Mouse (Mus musculus) E14TG2a.4 (cell line): ENCODE results near the gene Vbp1.
"Not testable (repeated sequence)": the region's sequence is repeated elsewhere in the genome, so short reads cannot be mapped to it uniquely, and the experiment has no call there.

Experiments
- H3K27me3 ChIP-seq: 2 replicates; pipeline ENCODE4 v1.6.1; 2014; ENCODE audit warnings: low read length, control low read depth; ENCODE audit not compliant: insufficient read depth
- H3K36me3 ChIP-seq: 2 replicates; pipeline ENCODE4 v1.6.1; 2014; ENCODE audit warnings: low read length, control low read depth; ENCODE audit not compliant: insufficient read depth
- H3K4me1 ChIP-seq: replicated peaks from 2 replicates; pipeline ENCODE4 v1.6.1; 2014; ENCODE audit warnings: low read depth, low read length, control low read depth
- H3K4me3 ChIP-seq: replicated peaks from 2 replicates; pipeline ENCODE4 v1.5.1; 2014; ENCODE audit warnings: mild to moderate bottlenecking, low read length
- H3K9me3 ChIP-seq: 2 replicates; pipeline ENCODE4 v1.6.1; 2014; ENCODE audit warnings: low read length, control low read depth
- CTCF ChIP-seq: conservative IDR thresholded peaks from 2 replicates; pipeline ENCODE4 v1.5.1; 2014; ENCODE audit warnings: low read length
- NANOG ChIP-seq: IDR thresholded peaks from 2 replicates; pipeline ENCODE4 v1.6.1; 2014; ENCODE audit warnings: borderline replicate concordance, low read length, mixed read lengths
- POU5F1 ChIP-seq: IDR thresholded peaks from 2 replicates; pipeline ENCODE4 v1.6.1; 2014; ENCODE audit warnings: low read length, borderline replicate concordance

Gene Vbp1

GRCm38 (mm10) chrX:75514179-75514972 is at the start of gene Vbp1:
Gene Vbp1, plus strand, starts transcription at chrX:75514299.
- Histone ChIP-seq H3K9me3 (no peaks in the 10 kb centered on the region), H3K4me3 (peak within 1 kb of the TSS; percentile 85), H3K36me3 (peaks cover 4% of the 10 kb centered on the region), H3K27me3 (no peaks in the 10 kb centered on the region), H3K4me1 (peaks cover 5% of the 10 kb centered on the region)
- TF ChIP-seq NANOG (no peak), CTCF (no peak), POU5F1 (no peak)

- not testable (repeated sequence) for H3K4me1 ChIP-seq, H3K27me3 ChIP-seq, H3K9me3 ChIP-seq, H3K36me3 ChIP-seq
- H3K4me3 ChIP-seq = peak overlapping the region; percentile 60
Observed at GRCm38 (mm10) chrX:75475182-75475644, 38.9 kb upstream of the Vbp1 start.

- TF ChIP-seq NANOG (no peak), CTCF (no peak), POU5F1 (no peak)
- H3K4me1 ChIP-seq = no peaks in the 10 kb centered on the region
- no peaks in the 10 kb centered on the region for H3K36me3 ChIP-seq
- H3K4me3 ChIP-seq = no peak overlapping the region
- H3K27me3 ChIP-seq = no peaks in the 10 kb centered on the region
- H3K9me3 ChIP-seq = no peaks in the 10 kb centered on the region
Observed at GRCm38 (mm10) chrX:75489886-75490285, 24.2 kb upstream of the Vbp1 start.

GRCm38 (mm10) chrX:75513787-75514178 is 316 bp upstream of the Vbp1 start:
- no peak for TF ChIP-seq CTCF
- no peak for TF ChIP-seq NANOG
- no peak for TF ChIP-seq POU5F1
- H3K36me3 ChIP-seq = peaks cover 4% of the 10 kb centered on the region
- no peaks in the 10 kb centered on the region for H3K9me3 ChIP-seq
- H3K4me1 ChIP-seq = peaks cover 5% of the 10 kb centered on the region
- H3K4me3 ChIP-seq = 0 out of 2 replicates have a peak overlapping the region, but pooled peaks have one; percentile 85
- H3K27me3 ChIP-seq = no peaks in the 10 kb centered on the region

GRCm38 (mm10) chrX:75577582-75578324 is 63.7 kb downstream of the Vbp1 start, which contains the start of gene Rab39b:
Gene Rab39b, minus strand, starts transcription at chrX:75578231.
- no peaks in the 10 kb centered on the region for H3K27me3 ChIP-seq
- no peaks in the 10 kb centered on the region for H3K4me1 ChIP-seq
- no peaks in the 10 kb centered on the region for H3K36me3 ChIP-seq
- peak within 1 kb of the TSS; percentile 79 for H3K4me3 ChIP-seq
- TF ChIP-seq NANOG = no peak
- no peak for TF ChIP-seq CTCF
- TF ChIP-seq POU5F1 = no peak
- no peaks in the 10 kb centered on the region for H3K9me3 ChIP-seq

GRCm38 (mm10) chrX:75578539-75578938 is 64.4 kb downstream of the Vbp1 start:
- TF ChIP-seq NANOG (no peak), POU5F1 (no peak)
- Histone ChIP-seq H3K36me3 (no peaks in the 10 kb centered on the region), H3K4me1 (no peaks in the 10 kb centered on the region), H3K9me3 (no peaks in the 10 kb centered on the region), H3K27me3 (no peaks in the 10 kb centered on the region), H3K4me3 (no peak overlapping the region)
